Mouse (Mus musculus): ENCODE results near the gene Naa40.

Naa40 gene

DNA sequence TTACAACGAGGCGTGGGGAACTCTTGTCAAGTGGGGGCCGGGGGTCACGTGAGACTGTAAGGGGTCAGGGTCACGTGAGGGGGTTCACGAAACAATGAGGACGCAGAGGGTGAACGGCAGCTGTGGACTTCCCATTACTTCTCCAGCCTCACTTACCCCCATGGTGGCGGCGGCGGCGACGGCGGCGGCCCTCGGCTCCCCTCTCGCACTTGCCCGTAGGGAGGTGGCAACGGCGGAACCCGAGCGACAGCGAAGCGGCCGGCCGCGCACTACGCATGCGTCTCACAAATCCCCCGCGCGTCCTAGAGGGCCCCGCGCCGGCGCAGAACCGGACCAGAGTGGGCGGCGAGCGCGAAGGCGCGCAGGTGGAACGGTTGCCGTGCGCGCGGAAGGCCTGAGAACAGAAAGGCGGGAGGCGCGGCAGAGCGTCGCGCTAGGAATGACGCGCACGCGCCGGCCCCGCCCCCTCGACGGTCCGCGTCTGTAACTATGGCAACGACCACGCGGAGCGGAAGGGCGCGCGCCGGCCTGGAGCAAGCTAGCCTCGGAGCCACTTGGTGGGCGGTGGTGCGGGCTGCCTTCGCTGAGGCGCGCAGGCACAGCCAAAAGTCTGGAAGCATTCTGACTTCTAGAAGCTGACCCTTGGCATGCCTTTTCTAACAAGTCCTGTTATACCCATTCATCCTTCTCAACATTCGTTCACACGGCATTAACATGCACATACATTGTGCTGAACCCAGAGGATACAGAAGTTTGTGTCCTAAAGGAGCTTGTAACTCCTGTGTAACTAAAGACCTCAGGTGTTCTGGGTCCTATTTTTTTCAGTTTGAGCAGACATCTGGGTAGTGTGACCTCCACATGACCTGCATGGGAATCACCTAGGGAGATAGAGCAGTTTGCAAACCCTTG, at the start of gene Naa40:
Gene Naa40, minus strand, starts transcription at position 402 of the 909 bp plus-strand sequence.
- peak; percentile 97 for DNase-seq

DNA sequence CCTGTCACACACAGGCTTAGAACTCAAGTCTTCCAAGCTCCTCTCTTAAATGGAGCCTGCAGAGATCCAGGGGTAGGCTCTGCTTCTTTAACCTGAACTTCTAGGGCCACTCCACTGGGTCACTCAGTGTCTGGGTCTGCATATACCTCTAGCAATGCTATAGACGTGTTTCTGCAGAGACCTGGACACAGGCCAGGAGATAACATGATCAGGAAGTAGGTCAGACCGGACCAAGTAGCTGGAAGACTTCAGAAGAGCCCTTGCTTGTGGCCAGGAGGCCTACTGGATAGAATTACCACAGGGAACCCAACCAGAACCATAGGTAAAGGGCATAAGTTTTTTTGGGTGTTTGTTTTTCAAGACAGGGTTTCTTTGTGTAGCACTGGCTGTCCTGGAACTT, 48.8 kb upstream of the Naa40 start:
- no peak for DNase-seq

GRCm38 (mm10) chr19:7288288-7288687, 47.3 kb upstream of the Naa40 start:
- no peak for DNase-seq

DNA sequence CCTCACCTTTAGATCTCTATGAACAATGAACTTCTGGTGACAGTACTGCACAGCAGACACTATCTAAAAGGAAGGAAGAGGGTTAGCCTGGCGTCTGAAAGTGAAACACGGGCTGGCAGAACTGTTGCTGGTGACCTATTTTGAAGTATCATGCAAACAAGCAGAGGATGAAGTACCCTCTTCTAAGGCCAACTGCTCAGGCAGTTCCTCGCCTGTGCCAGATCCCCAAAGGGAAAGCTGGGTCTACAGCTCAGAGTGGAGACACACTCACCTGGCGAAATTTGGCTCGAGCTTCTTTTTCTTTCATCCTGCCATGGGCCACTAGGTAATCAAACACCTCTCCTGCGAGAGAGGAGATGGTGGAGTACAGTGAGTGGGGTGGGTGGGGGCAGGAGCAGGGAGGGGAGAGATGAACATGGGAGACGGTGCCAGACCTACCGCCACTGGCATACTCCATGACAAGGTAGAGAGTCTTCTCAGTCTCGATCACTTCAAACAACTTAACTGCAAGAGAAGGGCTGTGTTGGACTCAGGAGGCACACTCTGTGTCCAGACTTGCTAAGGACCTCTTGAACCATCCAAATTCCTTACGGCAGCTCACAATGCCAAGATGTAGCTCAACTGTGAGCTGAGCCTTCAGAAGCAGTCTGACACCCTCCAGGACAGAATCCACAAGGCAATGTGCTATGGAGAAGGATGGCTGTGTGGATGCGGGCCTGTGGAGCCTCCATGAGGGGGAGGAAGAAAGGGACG, 45.8 kb upstream of the Naa40 start:
- no peak for DNase-seq

DNA sequence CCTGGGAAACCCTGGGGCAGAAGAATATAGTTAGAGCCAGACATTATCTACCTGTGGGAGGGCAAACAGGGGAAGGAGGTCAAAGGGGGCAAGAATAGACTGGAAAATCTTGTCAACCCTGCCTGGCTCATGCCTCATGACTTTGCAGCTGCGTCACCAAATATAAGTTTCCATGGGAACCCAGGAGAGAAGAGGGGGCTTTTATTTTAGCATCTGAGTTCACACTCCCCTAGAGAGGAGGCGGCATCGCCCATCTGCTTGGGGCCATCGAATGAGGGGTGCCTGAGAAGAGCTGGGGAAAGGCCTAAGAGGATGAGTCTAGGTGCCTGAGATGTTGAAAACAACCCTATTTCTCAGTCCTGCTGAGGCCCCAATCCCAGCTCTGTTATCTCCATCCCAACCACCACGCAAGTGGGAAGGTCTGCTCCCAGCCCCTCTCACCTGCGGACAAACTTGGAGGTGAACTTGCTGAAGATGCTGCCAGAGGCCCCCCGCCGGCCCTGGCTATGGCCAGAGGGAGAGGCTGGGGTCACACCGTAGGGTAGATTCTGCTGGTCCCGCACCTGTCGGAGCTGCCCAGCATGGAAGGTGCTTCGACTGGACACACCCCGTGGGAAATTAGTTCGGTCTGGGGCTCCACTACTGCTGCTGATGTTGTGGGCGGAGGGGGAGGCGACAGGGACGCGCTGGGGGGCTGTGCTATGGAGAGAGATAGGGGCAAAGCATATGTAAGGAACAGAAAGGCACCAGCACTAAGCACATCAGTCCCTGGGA, 39.8 kb upstream of the Naa40 start:
- no peak for DNase-seq

DNA sequence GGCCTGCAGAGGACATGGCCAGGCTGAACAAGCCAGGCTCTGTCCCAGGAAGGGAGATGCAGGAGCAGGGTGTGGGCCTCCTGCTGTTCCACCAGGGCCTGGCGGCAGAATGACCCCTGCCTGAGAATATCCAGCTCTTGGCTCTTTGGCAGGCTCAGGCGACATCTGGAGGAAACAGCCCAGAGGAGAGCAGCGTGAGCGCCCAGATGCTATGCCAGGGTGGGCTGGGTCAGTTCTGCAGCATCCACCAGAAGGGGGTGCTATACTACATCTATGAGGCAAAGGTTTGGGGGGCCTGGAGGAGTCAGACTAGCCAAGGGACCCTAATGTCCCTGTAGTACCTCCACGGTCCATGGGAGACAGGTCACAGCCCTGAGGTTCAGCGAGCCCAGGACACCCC, 38.1 kb upstream of the Naa40 start:
- peak; percentile 37 for DNase-seq

DNA sequence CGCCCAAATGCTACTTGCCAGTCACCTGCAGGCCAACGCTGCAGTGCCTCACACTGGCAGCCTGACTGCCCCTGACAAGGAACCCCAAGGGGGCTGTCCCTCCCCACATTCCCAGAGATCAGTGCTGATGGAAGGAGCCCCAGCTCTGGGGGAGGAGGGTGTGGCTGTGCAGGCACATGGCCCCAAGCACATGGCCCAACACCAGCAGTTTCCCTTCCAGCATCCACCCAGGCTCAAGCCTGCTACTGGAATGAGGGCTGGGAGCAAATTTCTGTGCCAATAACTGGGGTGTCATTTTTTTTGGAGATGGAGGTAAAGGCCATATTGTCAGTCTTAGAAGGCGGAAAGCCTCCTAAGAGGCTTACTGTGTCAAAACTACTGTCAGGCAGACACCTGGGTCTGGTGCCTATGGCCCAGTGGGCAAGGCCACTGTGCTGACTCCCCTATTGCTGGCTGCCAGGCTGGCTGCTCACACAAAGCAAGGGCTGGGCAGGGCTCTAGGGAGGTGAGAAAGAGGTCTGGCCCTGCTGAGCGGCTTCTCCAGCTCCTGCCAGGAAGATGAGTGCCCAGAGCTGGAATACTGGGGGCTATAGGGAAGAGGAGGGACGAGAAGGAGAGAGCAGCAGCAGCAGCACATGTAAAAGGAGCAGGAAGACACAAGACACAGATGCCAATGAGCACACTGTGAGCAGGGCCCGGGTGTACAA, 37.4 kb upstream of the Naa40 start:
- no peak for DNase-seq

GRCm38 (mm10) chr19:7276796-7277195, 35.8 kb upstream of the Naa40 start:
- peak; percentile 41 for DNase-seq

- DNase-seq: peak; percentile 50
These were observed 35.2 kb upstream of the Naa40 start for GRCm38 (mm10) chr19:7276053-7276659.

DNA sequence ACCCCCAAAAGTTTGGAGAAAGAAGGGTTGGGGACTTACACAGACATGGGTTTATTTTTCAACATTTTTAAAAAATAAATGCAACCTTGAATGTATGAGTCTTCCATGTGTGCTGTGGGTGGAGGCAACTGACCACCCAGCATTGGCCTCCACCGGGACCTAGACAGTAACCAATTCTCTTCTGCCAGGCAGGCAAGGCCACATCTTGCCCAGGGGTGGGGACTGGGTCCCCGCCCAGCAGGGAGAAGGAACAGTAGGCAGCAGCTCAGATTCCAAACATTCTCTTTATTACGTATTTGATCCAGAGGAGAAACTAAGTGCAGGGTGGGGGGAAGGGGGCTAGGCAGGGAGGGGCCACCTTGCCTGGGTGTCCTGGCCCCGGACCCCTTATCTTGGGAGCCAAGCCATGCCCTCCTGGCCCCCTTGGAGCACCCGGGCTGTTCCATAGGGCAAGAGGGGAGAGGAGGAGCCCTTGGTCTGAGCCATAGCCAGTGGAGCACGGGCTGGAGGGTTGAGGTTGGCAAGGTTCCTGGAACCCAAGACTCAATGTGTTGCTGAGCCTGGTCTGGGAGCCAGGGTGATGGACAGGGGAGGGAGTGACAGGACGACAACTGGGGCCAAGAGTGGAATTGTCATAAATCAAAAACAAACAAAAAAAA, 34.3 kb upstream of the Naa40 start:
- DNase-seq: peak; percentile 72

GRCm38 (mm10) chr19:7274326-7274990, 33.5 kb upstream of the Naa40 start:
- peak; percentile 92 for DNase-seq

- no peak for DNase-seq
These were observed 32.5 kb upstream of the Naa40 start for GRCm38 (mm10) chr19:7273486-7273885.

DNA sequence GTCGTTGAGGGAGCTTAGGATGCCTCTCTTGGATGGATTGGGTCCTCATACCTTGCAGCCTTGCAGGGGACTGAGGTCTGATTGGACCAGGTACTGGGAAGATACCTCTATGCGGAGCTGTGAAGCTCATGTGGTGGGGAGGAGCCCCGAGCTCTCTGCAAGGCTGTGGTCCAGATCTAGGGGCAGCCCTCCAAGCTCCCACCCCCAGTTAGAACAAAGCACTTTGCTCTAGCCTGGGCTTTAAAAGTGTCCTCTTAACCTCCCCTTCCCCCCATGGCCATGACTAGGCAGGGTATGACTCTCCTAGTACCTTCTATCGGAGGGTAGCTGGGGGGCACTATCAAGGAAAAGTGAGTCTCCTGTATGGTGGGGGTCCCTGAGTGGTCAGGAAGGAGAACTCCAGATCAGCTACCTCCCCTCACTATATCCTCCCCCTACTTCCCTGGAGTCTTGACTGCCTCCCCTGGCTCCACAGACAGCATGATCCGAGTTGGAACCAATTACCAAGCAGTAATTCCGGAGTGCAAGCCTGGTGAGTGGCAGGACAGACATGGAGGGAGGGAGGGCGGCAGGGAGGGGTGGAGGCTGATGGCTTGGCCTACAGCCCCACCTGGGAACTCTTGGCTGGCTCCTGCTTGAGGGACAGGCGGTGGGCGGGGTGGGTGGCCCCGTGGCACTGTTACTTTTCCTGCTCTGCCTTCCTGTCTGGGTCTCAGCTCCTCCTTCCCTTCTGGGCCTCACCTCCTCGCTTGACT, 28.5 kb upstream of the Naa40 start:
- peak; percentile 55 for DNase-seq

DNA sequence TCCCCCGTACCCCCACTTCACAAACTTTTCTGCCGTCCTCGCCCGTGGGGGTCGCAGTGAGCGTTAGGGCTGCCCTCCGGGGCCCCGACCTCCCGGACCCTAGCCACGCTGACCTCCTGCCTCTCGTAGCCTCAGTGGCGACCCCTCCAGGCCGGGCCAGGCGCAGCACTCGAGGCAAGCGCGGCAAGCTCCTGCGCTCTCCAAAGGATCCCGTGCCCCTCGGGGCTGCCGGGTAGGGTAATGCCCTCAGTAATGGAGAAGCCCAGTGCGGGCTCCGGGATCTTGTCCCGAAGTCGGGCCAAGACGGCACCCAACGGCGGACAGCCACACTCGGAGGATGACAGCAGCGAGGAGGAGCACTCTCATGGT, 27.7 kb upstream of the Naa40 start:
- DNase-seq: peak; percentile 74

DNA sequence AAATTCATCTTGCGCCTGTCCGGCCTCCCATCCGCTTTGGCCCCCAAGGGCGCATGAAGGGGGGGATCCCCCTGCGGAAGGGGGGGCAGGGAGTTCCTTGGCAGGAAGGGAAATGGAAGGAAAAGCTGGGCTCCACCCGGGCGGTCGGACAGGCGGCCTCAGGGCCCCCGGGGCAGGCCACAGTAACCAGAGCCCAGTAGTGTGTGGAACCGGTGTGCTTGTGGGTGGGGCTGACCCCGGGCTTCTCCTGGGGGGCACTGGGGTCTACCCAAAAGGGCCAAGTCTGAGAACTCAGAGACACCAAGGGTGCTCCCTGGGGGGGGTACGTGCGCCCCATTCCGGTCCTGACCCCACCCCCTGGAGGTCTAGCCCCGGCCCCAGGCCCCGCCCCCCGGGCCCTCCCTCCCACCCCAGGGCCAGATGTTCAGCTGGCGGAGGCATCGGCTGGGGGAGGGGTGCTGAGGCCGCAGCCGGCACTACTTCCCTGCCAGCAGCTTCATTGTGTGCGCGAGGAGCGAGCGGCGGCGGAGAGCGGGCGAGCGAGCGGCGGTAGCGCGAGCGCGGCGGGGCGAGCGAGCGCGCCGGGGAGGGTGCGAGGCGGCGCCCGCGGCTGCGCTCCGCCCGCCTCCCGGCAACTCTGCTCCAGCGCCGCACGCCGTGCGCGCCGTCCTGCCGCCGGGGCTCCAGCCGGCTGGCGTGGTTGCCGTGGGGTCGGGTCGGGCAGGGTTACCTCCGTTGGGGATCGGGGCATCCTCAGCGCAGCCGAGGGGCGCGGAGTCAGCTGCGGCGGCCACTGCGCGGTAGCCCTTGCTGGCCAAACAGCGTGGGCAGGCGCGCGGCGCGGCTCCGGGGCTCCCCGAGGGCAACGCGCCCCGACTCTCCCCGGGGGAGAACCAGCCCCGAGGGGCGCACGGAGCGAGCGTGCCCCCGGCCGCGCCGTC, 27.1 kb upstream of the Naa40 start:
- peak; percentile 75 for DNase-seq

- DNase-seq: no peak
These were observed 26.2 kb upstream of the Naa40 start, which contains the start of gene Rcor2 for GRCm38 (mm10) chr19:7267091-7267741. TSS of gene Rcor2 (plus strand) at chr19:7267325.

GRCm38 (mm10) chr19:7266421-7266831, 25.4 kb upstream of the Naa40 start:
- DNase-seq: peak; percentile 61

- DNase-seq: peak; percentile 72
These were observed 24.7 kb upstream of the Naa40 start for GRCm38 (mm10) chr19:7265478-7266191.

Measured in cerebellum, adult 9-11 months (tissue).